Mouse (Mus musculus) heart, postnatal 0 days (tissue): ENCODE data around the gene Rpl12. TPM values are rescaled to one million over a fixed set of nuclear protein-coding genes. Genes with fewer than 3 reads are reported as not detected.
A peak's percentile ranks its signal among the peaks of the same experiment; 100 is the strongest.

Source experiments
- ATAC-seq: fragments of 200-750 bp; cut with Nextera tagmentation; 2 replicates; pipeline ENCODE4 v1.8.0; 2017; ENCODE audit warnings: low read depth, moderate number of reproducible peaks, moderate library complexity; ENCODE audit not compliant: insufficient read depth
- DNase-seq: peaks from one replicate; pipeline ENCODE4 v3.0.0-alpha.2; 2016; ENCODE audit warnings: low spot score
- H3K27ac ChIP-seq: fragments of 300-500 bp; sonication (generic); 2 replicates; pipeline ENCODE4 v1.5.1; 2014; ENCODE audit warnings: low read depth, mild to moderate bottlenecking
- H3K27me3 ChIP-seq: fragments of 300-500 bp; sonication (generic); 2 replicates; pipeline ENCODE4 v1.6.1; 2014; ENCODE audit warnings: low read length, mixed read lengths; ENCODE audit not compliant: control insufficient read depth, insufficient read depth
- H3K36me3 ChIP-seq: fragments of 300-500 bp; sonication (generic); replicated peaks from 2 replicates; pipeline ENCODE4 v1.6.1; 2014; ENCODE audit warnings: low read length, mixed read lengths; ENCODE audit not compliant: control insufficient read depth, insufficient read depth
- H3K4me1 ChIP-seq: fragments of 300-500 bp; sonication (generic); 2 replicates; pipeline ENCODE4 v1.6.1; 2014; ENCODE audit warnings: antibody characterized with exemption; ENCODE audit not compliant: control insufficient read depth, insufficient read depth
- H3K4me2 ChIP-seq: fragments of 300-500 bp; sonication (generic); 2 replicates; pipeline ENCODE4 v1.6.1; 2014; ENCODE audit warnings: low read depth, mild to moderate bottlenecking, low read length, moderate library complexity
- H3K4me3 ChIP-seq: fragments of 300-500 bp; sonication (generic); 2 replicates; pipeline ENCODE4 v1.5.1; 2014; ENCODE audit warnings: low read depth, low read length
- H3K9ac ChIP-seq: fragments of 300-500 bp; sonication (generic); replicated peaks from 2 replicates; pipeline ENCODE4 v1.6.1; 2014; ENCODE audit warnings: low read depth, low read length, mixed read lengths
- H3K9me3 ChIP-seq: fragments of 300-500 bp; sonication (generic); replicated peaks from 2 replicates; pipeline ENCODE4 v1.6.1; 2016; ENCODE audit warnings: low read length; ENCODE audit not compliant: control insufficient read depth
- CTCF ChIP-seq: IDR thresholded peaks from 2 replicates; pipeline ENCODE4 v1.5.1; 2016; ENCODE audit warnings: antibody characterized with exemption, control low read depth, low read depth
- EP300 ChIP-seq: IDR thresholded peaks from 2 replicates; pipeline ENCODE4 v1.6.1; 2016; ENCODE audit warnings: antibody characterized with exemption, low read depth
- whole genome bisulfite sequencing: fragments of 180-500 bp; shearing (Covaris S2); extraction: QIAGEN DNeasy Blood & Tissue Kit; methylation state at CpG from one replicate; pipeline ENCODE4 v1.1.7; 2014; 5-methylcytosine and 5-hydroxymethylcytosine counted together
- polyA plus RNA-seq: library from polyadenylated mRNA; unstranded; fragments of >200 nt; fragmentation: Nextera tagmentation; extraction: Ambion mirVana; gene quantifications from 2 replicates; pipeline ENCODE4 v1.2.1, GENCODE M21; 2015
- total RNA-seq: library from RNA; depleted of rRNA; stranded (reverse); fragments of >200 nt; gene quantifications from 2 replicates; pipeline ENCODE4 v1.2.3, GENCODE M21; 2014; ENCODE audit warnings: low replicate concordance

Rpl12 gene
- total and polyA plus RNA-seq, 2 experiments from 2014 or later, result 80.1 to 255 TPM

GRCm38 (mm10) chr2:32968024-32968614 lies 6.8 kb downstream of the Rpl12 start:
- Histone ChIP-seq H3K4me1 (peaks cover 21% of the 10 kb centered on the region), H3K27me3 (no peaks in the 10 kb centered on the region), H3K4me3 (0 out of 2 replicates have a peak overlapping the region, but pooled peaks have one; percentile 58), H3K36me3 (peaks cover 25% of the 10 kb centered on the region), H3K27ac (peak overlapping the region; percentile 98), H3K9me3 (no peaks in the 10 kb centered on the region), H3K4me2 (peak overlapping the region; percentile 79), H3K9ac (no peak overlapping the region)
- no peak for TF ChIP-seq EP300
- no peak for TF ChIP-seq CTCF
- DNase-seq, result no peak
- 72% methylated on average over 9 of the region's 9 CpGs for WGBS
- no peak for ATAC-seq

GRCm38 (mm10) chr2:32969326-32969725 lies 8.0 kb downstream of the Rpl12 start:
- Histone ChIP-seq H3K27me3 (no peaks in the 10 kb centered on the region), H3K9me3 (no peaks in the 10 kb centered on the region), H3K27ac (peak overlapping the region; percentile 85), H3K4me1 (peaks cover 17% of the 10 kb centered on the region), H3K9ac (no peak overlapping the region), H3K4me2 (peak overlapping the region; percentile 49), H3K4me3 (no peak overlapping the region), H3K36me3 (peaks cover 24% of the 10 kb centered on the region)
- ATAC-seq, result peak; percentile 45; the same call in 1 of the 2 replicates
- whole genome bisulfite sequencing, result 27% methylated on average over 8 of the region's 8 CpGs
- TF ChIP-seq CTCF (no peak), EP300 (no peak)
- peak; percentile 58 for DNase-seq

- no peak for ATAC-seq
Observed at GRCm38 (mm10) chr2:32971235-32971634, 9.9 kb downstream of the Rpl12 start.

GRCm38 (mm10) chr2:32974216-32974615 lies 12.9 kb downstream of the Rpl12 start:
- Histone ChIP-seq H3K4me3 (no peak overlapping the region), H3K36me3 (peaks cover 34% of the 10 kb centered on the region), H3K4me2 (no peak overlapping the region), H3K27ac (no peak overlapping the region), H3K4me1 (no peaks in the 10 kb centered on the region), H3K9me3 (no peaks in the 10 kb centered on the region), H3K27me3 (no peaks in the 10 kb centered on the region), H3K9ac (no peak overlapping the region)
- TF ChIP-seq CTCF (no peak), EP300 (no peak)
- 91% methylated on average over 8 of the region's 8 CpGs for whole genome bisulfite sequencing
- no peak for DNase-seq
- ATAC-seq, result no peak

More at GRCm38 (mm10) chr2:32971235-32971634, 9.9 kb downstream of the Rpl12 start:
- Histone ChIP-seq H3K4me3 (no peak overlapping the region), H3K36me3 (peaks cover 34% of the 10 kb centered on the region), H3K9me3 (no peaks in the 10 kb centered on the region), H3K27me3 (no peaks in the 10 kb centered on the region), H3K9ac (no peak overlapping the region), H3K27ac (no peak overlapping the region), H3K4me1 (peaks cover 17% of the 10 kb centered on the region), H3K4me2 (no peak overlapping the region)
- TF ChIP-seq EP300, result no peak
- TF ChIP-seq CTCF, result no peak
- DNase-seq, result no peak
- 58% methylated on average over 9 of the region's 9 CpGs for WGBS

- Histone ChIP-seq H3K4me2 (no peak overlapping the region), H3K9me3 (no peaks in the 10 kb centered on the region), H3K27ac (no peak overlapping the region), H3K4me1 (peaks cover 11% of the 10 kb centered on the region), H3K4me3 (no peak overlapping the region), H3K9ac (no peak overlapping the region), H3K27me3 (no peaks in the 10 kb centered on the region), H3K36me3 (peaks cover 34% of the 10 kb centered on the region)
- DNase-seq, result no peak
- WGBS, result 74% methylated on average over 5 of the region's 5 CpGs
- no peak for TF ChIP-seq CTCF
- TF ChIP-seq EP300, result no peak
- ATAC-seq, result no peak
Observed at GRCm38 (mm10) chr2:32977114-32977513, 15.8 kb downstream of the Rpl12 start.

- H3K4me1 ChIP-seq, result peaks cover 11% of the 10 kb centered on the region
- DNase-seq (no peak), ATAC-seq (no peak)
- no peaks in the 10 kb centered on the region for H3K27me3 ChIP-seq
- no peak for TF ChIP-seq EP300
- no peak for TF ChIP-seq CTCF
- H3K27ac ChIP-seq, result no peak overlapping the region
- H3K9ac ChIP-seq, result no peak overlapping the region
- no peak overlapping the region for H3K4me2 ChIP-seq
- H3K36me3 ChIP-seq, result peaks cover 22% of the 10 kb centered on the region
- no peaks in the 10 kb centered on the region for H3K9me3 ChIP-seq
- WGBS, result 60% methylated on average over 3 of the region's 3 CpGs
- no peak overlapping the region for H3K4me3 ChIP-seq
Observed at GRCm38 (mm10) chr2:32978675-32979074, 17.3 kb downstream of the Rpl12 start.
